Mouse (Mus musculus) lung, postnatal 0 days (tissue): ENCODE results near the gene Midn.

ENCODE experiments used
- CTCF ChIP-seq: IDR thresholded peaks from 2 replicates; pipeline ENCODE4 v1.5.1; 2016; ENCODE audit warnings: antibody characterized with exemption, mild to moderate bottlenecking
- EP300 ChIP-seq: IDR thresholded peaks from 2 replicates; pipeline ENCODE4 v1.6.1; 2016; ENCODE audit warnings: antibody characterized with exemption, mild to moderate bottlenecking, control low read depth

DNA sequence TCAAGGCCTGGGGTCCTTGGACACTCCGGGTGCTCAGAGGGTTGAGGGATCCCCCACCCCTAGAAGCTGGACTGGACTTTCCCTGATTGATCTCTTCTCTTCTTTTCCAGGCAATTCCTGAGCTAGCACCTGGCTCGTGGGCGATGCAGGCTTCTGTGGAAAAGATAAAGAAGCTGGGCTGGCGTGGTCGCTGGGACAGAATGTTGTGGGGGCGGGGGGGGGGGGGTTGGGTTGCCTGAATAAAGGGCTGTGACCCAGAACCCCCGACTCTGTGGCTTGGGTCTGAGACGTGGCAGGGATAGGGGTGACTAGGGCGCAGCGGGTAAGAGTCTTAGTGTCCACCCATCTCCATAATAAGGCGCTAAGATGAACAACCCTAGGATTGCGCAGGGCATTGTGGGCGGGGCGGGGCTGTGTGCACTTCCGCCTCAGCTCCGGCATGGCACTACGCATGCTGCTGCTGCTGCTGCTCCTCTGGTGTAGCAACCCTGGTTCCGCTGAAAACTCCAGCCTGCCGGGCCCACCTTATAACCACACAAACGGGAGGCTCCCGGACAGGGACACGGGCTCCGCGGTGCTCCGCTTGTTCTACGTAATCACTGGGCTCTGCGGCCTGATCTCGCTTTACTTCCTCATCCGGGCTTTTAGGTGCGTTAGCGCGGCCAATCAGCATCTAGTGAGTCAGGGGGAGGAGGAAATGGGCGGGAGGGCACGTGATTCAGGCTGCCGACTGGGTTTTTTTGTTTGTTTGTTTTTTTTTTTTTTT, 24.6 kb downstream of the Midn start, which contains the start of gene 1600002K03Rik:
- TF ChIP-seq EP300 (peak; percentile 21; the same call in 1 of the 2 replicates), CTCF (no peak)
